9 mouse cellular contexts compared by ENCODE assay signal in genomic region chr15:83056378-83057083, GRCm38 (mm10). TPM values are rescaled to one million over a fixed set of nuclear protein-coding genes. Genes with fewer than 3 reads are reported as not detected.
DNase-seq lines count a peak whose midpoint lies in the region; ATAC-seq lines count a peak whose summit lies in the region.
"Had no signal": no experiment of that assay in that cellular context is flagged by ENCODE, and none has a peak within 500 bp of the region (broad histone marks: within the 10 kb centered on the region; RNA-seq: fewer than 3 reads in every experiment).

No protein-coding gene starts in this region.

- H3K4me2 ChIP-seq in intestine, embryonic 15.5 days (replicated peaks), result peak overlapping the region; percentile 93
- peak overlapping the region; percentile 77 for H3K4me2 ChIP-seq in liver, embryonic 11.5 days

- DNase-seq in cerebellum, adult 11 months, result no peak
- DNase-seq in adrenal gland, postnatal 14 days, result peak; percentile 56
- peak; percentile 57 for DNase-seq in liver, embryonic 11.5 days (ENCODE audit: low spot score)
- peak; percentile 75 for DNase-seq in right cerebral cortex, adult 18-20 months

- peak overlapping the region; percentile 34 for H3K4me3 ChIP-seq in intestine, embryonic 15.5 days (replicated peaks)
- peak overlapping the region; percentile 41 for H3K4me3 ChIP-seq in liver, embryonic 11.5 days (ENCODE audit: low read depth, low read length)
- H3K4me3 ChIP-seq: erythroblast, embryonic 14.5 days had no signal

- peaks cover 7% of the 10 kb centered on the region for H3K4me1 ChIP-seq in intestine, embryonic 15.5 days (replicated peaks)
- peaks cover 9% of the 10 kb centered on the region; the same call in 1 of the 2 replicates for H3K4me1 ChIP-seq in liver, embryonic 11.5 days (replicated peaks; ENCODE audit: control insufficient read depth, insufficient read depth, low read length)

- H3K27me3 ChIP-seq in intestine, embryonic 15.5 days (replicated peaks), result no peaks in the 10 kb centered on the region
- H3K27me3 ChIP-seq in liver, embryonic 11.5 days (replicated peaks; ENCODE audit: control insufficient read depth, insufficient read depth, low read length), result peaks cover 34% of the 10 kb centered on the region; the same call in 1 of the 2 replicates

- peak overlapping the region; percentile 45; the same call in 1 of the 2 replicates for H3K9ac ChIP-seq in intestine, embryonic 15.5 days
- peak overlapping the region; percentile 17; the same call in 1 of the 2 replicates for H3K9ac ChIP-seq in liver, embryonic 11.5 days (ENCODE audit: low read depth, low read length)

- no peaks in the 10 kb centered on the region for H3K36me3 ChIP-seq in intestine, embryonic 15.5 days
- H3K36me3 ChIP-seq in liver, embryonic 11.5 days (ENCODE audit: control insufficient read depth, insufficient read depth, low read length), result no peaks in the 10 kb centered on the region

- WGBS in intestine, embryonic 15.5 days, result under 1% methylated on average over 29 of the region's 29 CpGs
- whole genome bisulfite sequencing in liver, embryonic 11.5 days, result under 1% methylated on average over 29 of the region's 29 CpGs

- 0 out of 2 replicates have a peak, but pooled peaks have one; percentile 31 for ATAC-seq in cerebellum, adult (ENCODE audit: insufficient number of reproducible peaks, low FRiP score, low TSS enrichment)
- ATAC-seq in frontal cortex, adult (ENCODE audit: low TSS enrichment), result peak; percentile 90
- peak; percentile 63 for ATAC-seq in intestine, embryonic 15.5 days
- ATAC-seq in liver, embryonic 11.5 days (replicated peaks; ENCODE audit: low FRiP score), result no peak
- no peak for ATAC-seq in megakaryocyte-erythroid progenitor cell, adult 5-6 weeks (replicated peaks; ENCODE audit: low FRiP score, low TSS enrichment, poor library complexity, severe bottlenecking)

- H3K27ac ChIP-seq in intestine, embryonic 15.5 days, result no peak overlapping the region
- no peak overlapping the region for H3K27ac ChIP-seq in liver, embryonic 11.5 days (ENCODE audit: low read depth, low read length)

- H3K9me3 ChIP-seq in intestine, embryonic 15.5 days, result no peaks in the 10 kb centered on the region
- no peaks in the 10 kb centered on the region for H3K9me3 ChIP-seq in liver, embryonic 11.5 days (ENCODE audit: control insufficient read depth, low read length)

RNA-seq across cellular contexts. Expression of gene Nfam1, which starts 23.4 kb away (rescaled TPM):
- 2.6 and 5.9 TPM in 2 replicates for total RNA-seq in adrenal gland, postnatal 14 days (2021)
- polyA plus RNA-seq in intestine, embryonic 15.5 days (2015; fragmentation: Nextera tagmentation; extraction: Ambion mirVana), result 3.7 and 3.8 TPM in 2 replicates
- 6.6 and 7.4 TPM in 2 replicates for polyA plus RNA-seq in liver, embryonic 11.5 days (2014; fragmentation: Nextera tagmentation; extraction: Ambion mirVana)
- 3.7 and 4.1 TPM in 2 replicates for total RNA-seq in megakaryocyte-erythroid progenitor cell, adult 5-6 weeks (2014; fragmentation: Nextera tagmentation)
- 2.7 and 6.9 TPM in 2 replicates for total RNA-seq in megakaryocyte-erythroid progenitor cell, adult 5-6 weeks (2017)

RNA-seq across cellular contexts. Expression of gene Serhl, which starts 32.8 kb away (rescaled TPM):
- total RNA-seq in adrenal gland, postnatal 14 days (2021), result 53.8 and 63.2 TPM in 2 replicates
- 56.3 and 61.7 TPM in 2 replicates for polyA plus RNA-seq in intestine, embryonic 15.5 days (2015; fragmentation: Nextera tagmentation; extraction: Ambion mirVana)
- polyA plus RNA-seq in liver, embryonic 11.5 days (2014; fragmentation: Nextera tagmentation; extraction: Ambion mirVana), result 45.8 and 49.4 TPM in 2 replicates
- 46.0 and 51.6 TPM in 2 replicates for total RNA-seq in megakaryocyte-erythroid progenitor cell, adult 5-6 weeks (2014; fragmentation: Nextera tagmentation)
- 32.0 and 45.4 TPM in 2 replicates for total RNA-seq in megakaryocyte-erythroid progenitor cell, adult 5-6 weeks (2017)

Comparison
In these comparisons a context has a peak if more than half of its experiments do, and no peak if none do; other contexts are left out.
1. ATAC-seq: peak in cerebellum, adult (single experiment), frontal cortex, adult (single experiment) and intestine, embryonic 15.5 days (single experiment); none in liver, embryonic 11.5 days (single experiment) and megakaryocyte-erythroid progenitor cell, adult 5-6 weeks (single experiment).